Mouse (Mus musculus) cerebellum, adult 11-12 months (tissue): ENCODE measurements around the gene Nup98.

Experiments used
- DNase-seq: peaks from one replicate; pipeline ENCODE4 v3.0.0; 2022

Nup98 gene

DNA sequence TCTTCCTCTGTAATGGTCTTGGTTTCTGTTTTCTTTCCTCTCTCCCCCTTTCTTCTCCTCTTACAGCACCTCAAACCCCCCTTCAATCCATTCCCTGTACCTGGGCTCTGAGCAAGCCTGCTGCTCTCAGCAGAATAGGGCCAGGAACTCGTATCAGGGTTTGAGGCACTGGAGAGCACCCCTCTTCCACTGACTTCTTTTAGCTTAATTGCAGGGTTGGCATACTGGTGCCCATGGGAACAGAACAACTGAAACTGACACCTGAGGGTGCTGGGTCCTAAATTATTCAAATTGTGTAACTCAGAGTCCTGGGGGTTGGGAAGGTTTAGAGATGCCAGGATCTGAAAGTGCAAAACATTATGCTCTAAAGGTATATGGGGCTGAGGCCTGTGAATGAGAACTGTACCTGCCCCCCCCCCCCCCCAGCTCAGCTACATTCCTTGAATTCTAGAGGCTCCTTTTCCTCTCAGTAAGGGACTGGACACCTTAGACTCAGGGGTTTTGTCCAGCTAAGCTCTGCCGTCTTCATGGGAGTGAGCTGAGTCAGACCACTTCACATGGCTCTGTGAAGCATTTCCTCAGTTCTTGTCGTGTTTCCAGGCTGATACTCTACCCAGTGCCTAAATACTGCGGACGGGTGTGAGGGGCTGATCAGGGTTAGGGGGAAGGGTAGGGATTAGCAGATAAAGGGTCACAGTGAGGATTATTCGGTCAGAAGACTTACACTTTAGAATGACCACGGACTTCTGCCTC, 93.2 kb downstream of the Nup98 start, which contains the start of gene Chrna10:
Chrna10 (minus strand) TSS at position 250 of the 753 bp plus-strand sequence.
- DNase-seq = no peak

DNA sequence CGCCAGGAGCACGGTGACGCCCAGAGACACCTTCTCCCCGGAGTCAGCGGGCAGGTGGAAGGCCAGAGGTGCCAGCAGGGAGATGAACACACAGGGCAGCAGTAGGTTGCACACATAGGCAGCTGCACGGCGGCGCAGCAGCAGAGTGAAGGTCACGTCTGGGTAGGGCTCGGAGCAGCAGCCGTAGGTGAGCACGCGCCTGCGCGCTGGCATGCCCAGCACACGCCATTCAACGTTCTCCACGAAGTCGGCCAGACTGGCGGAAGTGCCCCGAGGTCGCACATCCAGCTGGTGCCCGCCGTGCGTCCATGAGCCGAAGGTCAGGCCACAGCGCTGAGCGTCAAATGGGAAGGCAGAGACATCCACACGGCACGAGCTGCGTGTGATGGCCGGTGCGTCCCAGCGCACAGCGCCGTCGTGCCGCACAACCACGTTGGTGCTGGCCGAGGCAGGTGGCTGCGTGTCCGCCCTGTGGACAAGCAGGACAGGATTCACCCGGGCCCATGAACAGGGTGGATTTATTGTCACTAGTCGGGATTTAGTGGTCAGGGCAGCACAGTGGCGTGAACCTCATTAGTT, 96.7 kb downstream of the Nup98 start:
- DNase-seq = no peak

DNA sequence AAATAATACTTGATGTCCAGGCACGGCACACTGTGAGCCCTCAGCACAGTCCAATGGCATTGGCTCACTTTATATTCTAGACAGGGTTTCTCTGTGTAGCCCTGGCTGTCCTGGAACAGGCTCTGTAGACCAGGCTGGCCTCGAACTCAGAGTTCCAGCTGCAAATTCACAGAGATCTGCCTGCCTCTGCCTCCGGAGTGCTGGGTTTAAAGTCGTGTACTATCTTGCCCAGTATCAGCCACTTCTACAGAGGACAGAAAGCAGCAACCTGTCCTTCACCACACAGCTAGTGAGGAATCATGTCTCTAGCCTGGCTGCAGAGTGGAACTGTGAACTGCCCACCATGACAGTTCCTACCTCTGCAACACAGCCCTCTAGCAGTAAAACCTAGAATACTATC, 100.2 kb downstream of the Nup98 start:
- DNase-seq = no peak

DNA sequence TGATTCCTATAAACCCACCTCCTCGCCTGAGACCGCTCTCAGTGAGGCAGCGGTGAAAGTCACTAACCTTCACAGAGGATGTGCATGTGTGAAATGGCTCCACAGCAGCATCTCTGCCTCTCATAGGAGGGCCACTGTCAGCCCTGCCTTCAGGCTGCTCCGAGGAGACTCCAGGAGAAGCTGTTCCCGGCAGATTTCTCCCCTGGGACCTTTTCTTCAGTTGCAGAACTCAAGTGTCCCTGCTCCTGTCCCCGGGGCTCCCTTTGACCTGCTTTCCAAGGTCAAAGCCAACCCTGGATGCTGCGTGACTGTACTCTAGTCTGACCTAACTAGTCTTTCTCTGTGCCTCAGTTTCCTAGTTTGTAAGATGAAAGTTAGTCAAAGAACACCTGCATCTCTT, 100.8 kb downstream of the Nup98 start, which contains the start of gene Art5:
Art5 (minus strand) TSS at position 319 of the 400 bp plus-strand sequence.
- no peak for DNase-seq

DNA sequence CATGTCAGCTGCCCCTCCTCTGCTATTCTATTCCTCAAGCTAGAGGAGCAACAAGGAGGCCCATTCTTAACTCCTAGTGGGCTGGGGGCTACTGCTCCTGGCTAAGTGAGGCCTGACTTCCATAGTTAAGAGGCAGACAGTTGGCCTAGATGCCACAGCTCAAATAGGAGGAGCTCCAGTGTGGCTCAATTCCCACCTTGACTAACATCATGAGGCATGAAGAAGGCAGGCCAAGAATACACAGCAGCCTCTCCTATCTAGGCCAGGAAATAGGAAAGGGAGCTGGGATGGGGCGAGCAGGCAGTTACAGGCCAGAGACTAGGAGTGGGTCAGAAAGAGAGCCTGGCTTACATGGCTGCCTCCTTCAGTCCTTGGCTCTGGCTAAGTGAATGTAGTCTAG, 101.8 kb downstream of the Nup98 start:
- no peak for DNase-seq

DNA sequence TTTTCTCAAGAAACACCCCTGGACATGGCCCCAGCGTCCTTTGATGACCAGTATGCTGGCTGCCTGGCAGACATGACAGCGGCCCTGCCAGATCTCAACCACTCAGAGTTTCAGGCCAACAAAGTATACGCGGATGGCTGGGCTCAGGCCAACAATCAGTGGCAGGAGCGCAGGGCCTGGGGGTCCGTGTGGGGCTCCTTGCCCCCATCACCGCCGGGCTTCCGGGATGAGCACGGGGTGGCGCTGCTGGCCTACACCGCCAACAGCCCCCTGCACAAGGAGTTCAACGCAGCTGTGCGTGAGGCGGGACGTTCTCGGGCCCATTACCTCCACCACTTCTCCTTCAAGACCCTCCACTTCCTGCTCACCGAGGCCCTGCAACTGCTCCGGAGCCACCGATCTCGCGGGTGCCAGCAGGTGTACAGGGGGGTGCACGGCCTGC, 103.3 kb downstream of the Nup98 start:
- no peak for DNase-seq

DNA sequence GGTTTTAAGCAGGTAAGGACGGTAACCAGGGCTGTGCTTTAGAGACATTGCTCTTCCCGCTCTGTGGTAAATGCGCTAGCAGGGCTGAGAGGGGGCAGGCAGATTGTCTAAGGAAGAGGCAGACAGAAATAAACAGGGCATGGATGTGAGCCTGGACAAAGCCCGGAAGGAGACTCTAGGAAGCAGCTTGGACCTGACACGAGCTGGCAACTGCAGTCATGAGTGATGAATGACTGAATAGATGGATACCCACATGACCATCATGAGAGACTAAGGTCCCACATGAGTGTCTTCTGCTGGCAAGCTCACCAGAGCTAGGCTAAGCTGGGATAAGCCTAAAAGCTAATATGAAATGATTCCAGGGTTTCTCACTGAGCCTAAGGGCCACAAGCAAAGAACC, 105.8 kb downstream of the Nup98 start:
- peak; percentile 66 for DNase-seq

DNA sequence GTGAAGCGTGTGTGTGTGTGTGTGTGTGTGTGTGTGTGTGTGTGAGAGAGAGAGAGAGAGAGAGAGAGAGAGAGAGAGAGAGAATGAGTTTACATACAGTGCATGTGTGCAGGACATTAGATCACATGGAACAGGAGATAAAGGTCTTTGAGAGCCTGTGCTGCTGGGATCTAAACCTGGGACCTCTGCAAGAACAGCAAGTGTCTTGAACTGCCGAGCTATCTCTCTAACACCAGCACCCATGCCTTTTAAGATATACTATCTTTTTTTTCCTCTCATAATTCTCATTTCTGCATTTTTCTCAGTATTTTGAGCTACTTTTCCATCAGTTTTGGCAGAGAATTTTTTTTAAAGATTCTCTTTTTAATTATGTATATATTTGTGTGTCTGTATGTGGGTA, 106.4 kb downstream of the Nup98 start:
- no peak for DNase-seq

DNA sequence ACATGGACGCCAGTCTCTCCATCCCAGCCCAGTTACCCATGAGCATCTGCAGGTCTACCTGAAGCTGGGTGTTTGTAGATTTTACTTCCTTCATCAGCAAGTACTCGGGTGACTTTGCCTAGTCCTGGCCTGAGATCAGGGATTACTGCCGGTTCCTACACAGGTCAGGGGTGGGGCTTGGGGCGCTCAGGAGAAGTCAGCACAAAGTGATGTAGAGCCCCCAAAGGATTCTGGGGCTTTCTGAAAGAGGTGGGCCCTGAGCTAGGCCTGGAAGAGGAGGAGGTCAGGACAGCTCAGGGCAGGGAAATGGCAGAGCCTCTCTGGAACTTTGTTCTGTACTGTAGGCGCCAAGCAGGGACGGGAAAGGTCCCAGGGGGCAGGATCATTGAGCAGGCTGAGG, 107.3 kb downstream of the Nup98 start:
- DNase-seq = no peak

DNA sequence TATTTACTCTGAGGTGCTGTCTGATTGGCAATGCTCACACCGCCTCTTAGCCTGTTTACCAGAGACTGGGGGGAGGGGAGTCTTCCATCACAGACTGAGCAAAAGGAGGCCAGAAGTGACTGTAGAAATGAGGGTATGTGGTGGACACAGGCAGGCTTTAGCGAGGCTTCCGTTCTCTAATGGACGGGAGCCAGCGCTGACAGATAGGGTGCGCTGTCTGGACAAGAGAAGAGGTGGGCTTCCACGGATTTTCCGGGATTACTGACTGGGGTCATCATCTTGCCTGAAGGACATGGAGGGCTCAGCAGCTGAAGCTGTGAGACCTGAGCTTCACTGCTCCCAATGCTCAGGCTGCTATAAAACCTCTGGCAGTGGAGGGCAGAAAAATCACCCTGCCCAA, 107.7 kb downstream of the Nup98 start:
- DNase-seq = no peak

DNA sequence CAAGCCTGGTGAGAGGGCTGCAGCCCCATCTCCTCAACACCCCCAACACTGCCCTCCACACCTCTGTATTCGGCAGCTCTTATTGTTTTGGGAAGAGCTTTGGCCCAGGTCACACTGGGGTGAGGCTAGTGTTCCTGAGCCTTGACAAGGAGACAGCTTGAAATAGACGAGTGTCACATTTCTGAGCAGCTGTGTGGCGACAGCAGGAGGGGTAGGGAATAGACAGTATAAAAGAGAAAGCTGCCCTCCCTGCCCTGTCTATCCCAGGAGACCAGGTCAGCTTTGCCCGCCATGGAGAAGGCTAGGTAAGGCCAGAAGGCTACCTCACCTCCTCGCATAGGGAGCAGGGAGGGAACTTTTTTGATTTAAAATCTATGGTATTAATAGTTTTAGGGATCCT, 108.5 kb downstream of the Nup98 start, which contains the start of gene Art1:
Art1 (plus strand) TSS at position 257 of the 400 bp plus-strand sequence.
- DNase-seq = no peak

DNA sequence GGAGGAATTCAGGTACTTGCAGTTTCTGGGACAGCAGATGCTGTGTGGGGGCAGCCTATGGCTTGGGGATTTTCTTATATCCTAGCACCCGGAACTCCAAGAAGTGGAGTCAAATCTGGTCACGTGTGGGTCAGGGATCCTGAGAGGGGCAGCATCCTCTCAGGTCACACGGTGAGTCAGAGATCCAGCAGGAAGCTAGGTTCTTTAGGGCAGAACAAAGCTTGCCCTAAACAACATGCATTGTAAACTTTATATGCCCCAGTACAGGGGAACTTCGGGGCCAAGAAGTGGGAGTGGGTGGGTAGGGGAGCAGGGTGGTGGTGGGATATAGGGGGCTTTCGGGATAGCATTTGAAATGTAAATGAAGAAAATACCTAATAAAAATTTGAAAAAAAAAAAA, 109.1 kb downstream of the Nup98 start:
- DNase-seq = no peak

DNA sequence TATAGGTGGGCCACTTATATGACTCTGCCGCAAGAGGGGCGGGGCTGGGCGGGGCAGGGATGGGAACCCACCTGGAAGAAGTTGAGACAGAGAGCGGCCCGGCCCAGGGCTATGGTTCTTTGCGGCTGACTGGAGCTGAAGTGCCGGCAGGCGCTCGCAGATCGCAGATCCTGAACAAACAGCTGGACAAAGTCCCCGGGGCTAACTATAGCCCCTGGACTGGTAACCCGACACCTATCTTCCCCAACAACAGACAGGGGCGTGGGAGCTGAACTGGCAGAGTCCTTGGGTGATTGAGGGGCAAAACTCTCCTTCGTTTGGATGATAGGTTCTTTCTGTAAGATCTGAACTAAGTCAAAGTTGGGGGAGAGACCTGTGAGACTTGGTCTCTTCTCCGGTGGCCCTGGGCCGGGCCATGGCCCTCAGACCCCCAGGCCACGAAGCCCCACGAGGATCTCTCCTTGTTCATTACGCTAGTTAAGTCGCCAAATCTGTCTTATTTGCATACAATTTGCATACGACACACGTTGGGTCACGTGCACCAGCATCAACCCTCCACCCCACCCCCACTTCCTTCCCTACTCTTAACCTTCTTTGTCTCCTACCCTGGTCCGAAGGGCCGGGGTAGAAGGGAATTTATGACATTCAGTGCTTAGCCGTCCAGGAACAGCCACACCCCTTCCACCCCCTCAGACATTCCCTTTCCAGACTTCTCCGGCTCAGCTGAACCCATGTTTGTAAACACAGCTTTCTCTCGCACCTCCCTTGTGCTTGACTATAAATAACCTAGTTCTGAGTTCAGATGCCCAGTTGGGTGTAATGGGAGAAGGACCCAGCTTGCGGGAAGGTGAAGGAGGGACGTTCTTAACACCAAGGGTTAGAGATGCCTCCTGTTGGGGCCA, 110.0 kb downstream of the Nup98 start:
- no peak for DNase-seq

DNA sequence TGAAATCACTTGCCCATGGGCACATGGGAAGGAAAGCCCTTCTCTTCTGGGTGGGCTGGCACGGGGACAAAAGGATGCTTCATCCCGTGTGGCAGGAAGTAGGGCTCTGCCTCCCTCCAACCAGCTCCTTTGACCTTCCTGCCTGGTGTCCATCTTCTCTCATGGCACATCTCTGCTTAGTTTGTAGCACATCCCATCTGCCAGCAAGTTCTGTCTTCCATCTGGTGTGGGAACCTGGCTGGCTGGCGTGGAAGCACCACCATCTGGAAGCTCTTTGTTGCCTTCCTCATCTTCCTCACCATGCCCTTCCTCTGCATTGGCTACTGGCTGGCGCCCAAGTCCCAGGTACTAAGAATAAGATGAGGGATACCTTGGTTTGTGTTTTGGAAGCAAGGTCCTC, 122.6 kb downstream of the Nup98 start:
- DNase-seq = peak; percentile 52

DNA sequence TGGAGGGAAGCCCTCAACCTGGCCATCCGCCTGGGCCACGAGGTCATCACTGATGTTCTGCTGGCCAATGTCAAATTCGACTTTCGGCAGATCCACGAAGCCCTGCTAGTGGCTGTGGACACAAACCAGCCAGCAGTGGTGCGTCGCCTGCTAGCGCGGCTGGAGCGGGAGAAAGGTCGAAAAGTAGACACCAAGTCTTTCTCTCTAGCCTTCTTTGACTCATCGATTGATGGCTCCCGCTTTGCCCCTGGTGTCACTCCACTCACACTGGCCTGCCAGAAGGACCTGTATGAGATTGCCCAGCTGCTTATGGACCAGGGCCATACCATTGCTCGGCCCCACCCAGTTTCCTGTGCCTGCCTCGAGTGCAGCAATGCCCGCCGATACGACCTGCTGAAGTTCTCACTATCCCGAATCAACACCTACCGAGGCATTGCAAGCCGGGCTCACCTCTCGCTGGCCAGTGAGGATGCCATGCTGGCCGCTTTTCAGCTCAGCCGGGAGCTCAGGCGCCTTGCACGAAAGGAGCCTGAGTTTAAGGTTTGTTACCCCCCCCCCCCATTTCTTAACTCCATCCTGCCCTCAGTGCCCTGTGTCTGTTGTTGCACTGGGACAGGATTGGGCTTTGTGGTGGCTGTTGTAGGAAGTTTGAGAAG, 125.8 kb downstream of the Nup98 start:
- DNase-seq = no peak

DNA sequence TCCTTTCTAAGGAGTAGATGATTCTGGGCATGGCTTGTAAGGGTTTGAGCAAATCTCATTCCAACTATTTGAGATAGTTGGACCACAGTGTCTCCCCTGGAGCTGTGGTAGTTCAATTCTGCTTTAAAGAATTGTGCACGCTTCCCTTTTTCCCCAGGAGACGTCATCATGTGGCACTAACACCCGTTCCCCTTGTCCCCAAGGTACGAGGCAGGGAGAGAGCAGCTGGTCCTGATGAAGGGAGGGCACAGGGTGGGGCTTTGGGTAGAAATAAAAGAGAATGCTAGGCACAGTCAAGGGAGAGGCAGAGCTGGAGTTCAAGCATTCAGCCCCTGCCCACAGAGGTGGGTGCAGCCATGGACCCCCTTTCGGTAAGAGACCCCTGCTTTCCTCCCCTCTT, 127.2 kb downstream of the Nup98 start, which contains the start of gene Trpc2:
Trpc2 (plus strand) TSS at position 301 of the 400 bp plus-strand sequence.
- no peak for DNase-seq

DNA sequence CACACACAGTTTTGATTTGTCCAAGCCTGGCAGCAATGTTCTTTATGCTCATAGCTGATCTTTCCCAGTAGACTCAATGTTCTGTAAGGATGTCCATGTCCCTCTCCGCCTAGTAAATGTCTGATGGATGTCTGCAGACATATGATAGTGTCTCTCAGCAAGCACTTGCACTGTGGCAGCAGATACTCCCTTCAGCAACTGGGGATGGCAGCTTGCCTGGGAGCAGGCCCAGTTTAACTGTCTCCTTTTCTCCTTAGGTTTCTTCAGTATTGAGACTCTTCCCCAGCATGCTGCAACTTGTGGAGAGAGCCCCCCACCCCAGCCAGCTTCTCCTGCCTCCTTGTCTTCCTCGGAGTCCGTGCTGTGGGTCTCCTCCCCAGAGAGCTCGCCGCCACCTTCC, 128.2 kb downstream of the Nup98 start:
- DNase-seq = no peak

DNA sequence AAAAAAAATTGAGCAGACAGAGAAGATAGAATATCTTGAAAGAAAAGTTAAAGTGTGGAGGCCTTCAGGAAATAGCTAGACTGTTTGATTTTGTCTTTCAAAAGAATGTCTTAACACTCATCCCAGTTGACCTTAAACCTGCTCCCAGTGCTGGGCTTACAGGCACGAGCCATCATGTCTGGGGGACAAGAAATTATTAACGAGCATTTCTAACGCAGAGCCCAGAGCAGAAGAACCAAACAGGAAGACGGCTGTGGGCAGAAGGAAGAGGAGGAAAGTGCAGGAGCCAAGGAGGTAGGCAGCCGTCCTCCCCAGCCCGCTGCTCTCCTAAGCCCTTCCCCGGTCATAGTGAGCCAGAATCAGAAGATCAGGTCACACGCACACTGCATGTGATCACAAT, 129.7 kb downstream of the Nup98 start:
- no peak for DNase-seq

DNA sequence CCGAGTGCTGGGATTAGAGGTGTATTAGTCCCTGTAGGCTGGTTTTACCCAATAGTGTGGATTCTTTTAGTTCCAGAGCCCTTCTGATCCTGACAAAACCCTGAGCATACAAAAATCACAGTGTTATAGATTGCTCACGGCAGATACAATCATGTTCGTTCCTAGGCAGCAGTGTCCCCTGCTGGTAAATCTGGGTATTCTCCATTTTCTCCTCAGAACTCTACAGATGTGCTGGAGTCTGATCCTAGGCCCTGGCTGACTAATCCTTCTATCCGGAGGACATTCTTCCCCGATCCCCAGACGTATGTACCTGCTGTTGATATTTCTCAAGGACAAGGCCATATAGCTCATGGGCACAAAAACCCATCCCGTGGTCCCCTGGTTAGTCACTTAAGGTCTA, 131.5 kb downstream of the Nup98 start:
- no peak for DNase-seq

DNA sequence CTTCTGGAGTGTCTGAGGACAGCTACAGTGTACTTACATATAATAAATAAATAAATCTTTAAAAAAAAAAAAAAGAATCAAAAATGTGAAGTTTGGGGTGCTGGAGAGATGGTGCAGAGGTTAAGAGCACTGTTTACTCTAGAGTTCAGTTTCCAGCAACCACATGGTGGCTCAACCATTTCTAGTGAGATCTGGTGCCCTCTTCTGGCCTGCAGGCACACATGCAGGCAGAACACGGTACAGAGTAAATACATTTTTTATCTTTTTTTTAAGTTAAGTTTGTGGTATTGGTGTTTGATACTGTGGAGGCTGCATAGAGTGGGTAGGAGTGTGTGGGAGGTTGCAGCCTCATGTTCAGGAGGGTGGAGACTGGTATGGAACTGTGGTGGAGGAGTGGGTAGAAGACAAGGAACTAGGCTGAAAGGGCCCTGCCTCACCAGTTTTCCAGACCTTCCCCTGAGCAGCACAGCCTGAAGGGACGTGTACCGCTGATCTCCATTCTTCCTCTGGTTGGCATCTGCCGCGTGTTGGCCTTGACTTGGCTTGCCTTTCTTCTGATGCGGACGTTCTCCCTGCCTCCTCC, 133.2 kb downstream of the Nup98 start:
- DNase-seq = no peak
